Mouse (Mus musculus) limb, embryonic 14.5 days (tissue): ENCODE data around the gene Pprc1. TPM values are rescaled to one million over a fixed set of nuclear protein-coding genes. Genes with fewer than 3 reads are reported as not detected.

ENCODE experiments used
- ATAC-seq: fragments of 200-750 bp; cut with Nextera tagmentation; 2 replicates; pipeline ENCODE4 v1.8.0; 2017; ENCODE audit warnings: low read depth, moderate number of reproducible peaks, moderate TSS enrichment; ENCODE audit not compliant: low FRiP score
- DNase-seq: peaks from one replicate; pipeline ENCODE4 v3.0.0-alpha.2; 2015; ENCODE audit warnings: low spot score
- H3K27ac ChIP-seq: fragments of 300-500 bp; sonication (generic); replicated peaks from 2 replicates; pipeline ENCODE4 v1.5.1; 2014; ENCODE audit warnings: low read depth, mild to moderate bottlenecking, low read length, moderate library complexity, mixed read lengths
- H3K27me3 ChIP-seq: fragments of 300-500 bp; sonication (generic); 2 replicates; pipeline ENCODE4 v1.6.1; 2014; ENCODE audit warnings: low read length, mixed read lengths; ENCODE audit not compliant: control insufficient read depth, insufficient read depth
- H3K36me3 ChIP-seq: fragments of 300-500 bp; sonication (generic); 2 replicates; pipeline ENCODE4 v1.6.1; 2014; ENCODE audit warnings: mild to moderate bottlenecking, low read length, moderate library complexity, mixed read lengths; ENCODE audit not compliant: control insufficient read depth, insufficient read depth
- H3K4me1 ChIP-seq: fragments of 300-500 bp; sonication (generic); 2 replicates; pipeline ENCODE4 v1.6.1; 2014; ENCODE audit warnings: antibody characterized with exemption, low read length, mixed read lengths; ENCODE audit not compliant: control insufficient read depth, insufficient read depth
- H3K4me2 ChIP-seq: fragments of 300-500 bp; sonication (generic); replicated peaks from 2 replicates; pipeline ENCODE4 v1.6.1; 2014; ENCODE audit warnings: low read depth, mild to moderate bottlenecking, low read length, moderate library complexity; ENCODE audit not compliant: severe bottlenecking
- H3K4me3 ChIP-seq: fragments of 300-500 bp; sonication (generic); replicated peaks from 2 replicates; pipeline ENCODE4 v1.5.1; 2014; ENCODE audit warnings: low read length
- H3K9ac ChIP-seq: fragments of 300-500 bp; sonication (generic); 2 replicates; pipeline ENCODE4 v1.6.1; 2014; ENCODE audit warnings: mild to moderate bottlenecking, low read depth, low read length, moderate library complexity; ENCODE audit not compliant: severe bottlenecking
- H3K9me3 ChIP-seq: fragments of 300-500 bp; sonication (generic); 2 replicates; pipeline ENCODE4 v1.6.1; 2016; ENCODE audit warnings: low read length; ENCODE audit not compliant: control insufficient read depth
- POLR2A ChIP-seq: fragments of 200-500 bp; IDR thresholded peaks from 2 replicates; pipeline ENCODE4 v1.8.0; 2012; ENCODE audit warnings: inconsistent platforms, mild to moderate bottlenecking, moderate library complexity, borderline replicate concordance; ENCODE audit not compliant: insufficient read depth, insufficient read length; ENCODE audit errors: extremely low read depth
- WGBS: fragments of 180-500 bp; shearing (Covaris S2); extraction: QIAGEN DNeasy Blood & Tissue Kit; methylation state at CpG from one replicate; pipeline ENCODE4 v1.1.7; 2014; 5-methylcytosine and 5-hydroxymethylcytosine counted together
- polyA plus RNA-seq, 2 experiments: library from polyadenylated mRNA; depleted of rRNA in 1 of 2; stranded (reverse) in 1 of 2; unstranded in 1 of 2; fragments of >200 nt; fragmentation: Nextera tagmentation in 1 of 2; extraction: Ambion mirVana in 1 of 2; gene quantifications; 2 replicates each; pipeline versions ENCODE4 v1.2.1 to v1.2.3; 2012 to 2014

The Pprc1 gene
- polyA plus RNA-seq, 2 experiments: 40.5 to 61.5 TPM

DNA sequence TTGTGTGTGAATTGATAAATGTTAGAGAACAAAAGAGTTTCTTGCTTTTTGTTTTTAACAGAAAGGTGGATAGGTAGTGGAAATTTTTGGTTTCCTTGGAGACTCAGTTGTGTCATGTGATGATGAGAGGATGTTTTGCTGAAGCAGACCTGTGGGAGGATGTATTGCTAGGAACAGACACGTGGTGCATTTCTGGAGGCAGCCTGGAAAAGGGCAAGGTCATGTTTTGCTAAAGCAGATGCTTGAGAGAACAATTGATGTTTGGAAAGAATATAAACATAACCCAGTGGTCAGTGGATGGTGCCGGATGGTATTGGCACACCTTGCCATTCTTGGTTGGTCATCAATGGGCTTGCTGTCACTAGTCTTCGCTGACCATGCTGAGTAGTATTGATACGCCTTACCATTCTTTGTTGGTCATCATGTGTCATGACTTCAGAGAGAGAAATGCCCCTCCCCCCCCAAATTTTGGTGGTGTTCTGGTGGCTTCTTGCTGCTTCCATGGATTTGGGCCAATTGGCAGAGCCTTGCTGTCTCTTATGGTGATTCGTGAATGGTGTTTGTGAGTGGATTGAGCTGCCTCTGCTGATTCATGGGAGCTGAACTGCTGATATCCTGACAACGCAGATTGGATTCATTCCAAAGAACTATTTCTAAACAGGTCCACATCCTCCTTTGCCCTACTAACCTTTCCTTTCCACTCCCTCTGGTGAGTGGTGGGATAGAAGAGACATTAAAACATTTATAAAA is 58.9 kb downstream of the Pprc1 start:
- H3K27me3 ChIP-seq: no peaks in the 10 kb centered on the region
- H3K36me3 ChIP-seq: no peaks in the 10 kb centered on the region
- DNase-seq: no peak
- no peak overlapping the region for H3K4me3 ChIP-seq
- H3K4me1 ChIP-seq: no peaks in the 10 kb centered on the region
- ATAC-seq: no peak
- no peak overlapping the region for H3K4me2 ChIP-seq
- H3K9me3 ChIP-seq: no peaks in the 10 kb centered on the region
- no peak for TF ChIP-seq POLR2A
- 87% methylated on average over 6 of the region's 6 CpGs for WGBS
- no peak overlapping the region for H3K9ac ChIP-seq
- no peak overlapping the region for H3K27ac ChIP-seq

DNA sequence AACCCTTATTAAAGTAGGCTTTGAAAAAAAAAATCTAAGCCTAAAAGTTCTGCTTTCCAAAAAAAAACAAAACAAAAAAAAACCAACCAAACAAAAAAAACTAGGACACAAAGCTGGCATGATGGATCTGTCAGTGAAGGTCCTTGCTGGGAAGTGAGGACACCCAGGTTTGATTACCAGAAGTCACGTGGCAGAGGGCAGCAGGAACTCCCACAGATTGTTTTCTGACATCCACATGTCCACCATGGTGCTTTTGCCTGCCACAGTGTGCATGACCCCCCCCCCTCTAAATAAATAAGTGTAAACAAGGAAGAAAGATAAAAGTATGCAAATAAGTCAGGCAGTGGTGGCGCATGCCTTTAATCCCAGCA is 59.5 kb downstream of the Pprc1 start:
- 83% methylated on average over 2 of the region's 2 CpGs for WGBS
- no peak for ATAC-seq
- H3K4me2 ChIP-seq: no peak overlapping the region

DNA sequence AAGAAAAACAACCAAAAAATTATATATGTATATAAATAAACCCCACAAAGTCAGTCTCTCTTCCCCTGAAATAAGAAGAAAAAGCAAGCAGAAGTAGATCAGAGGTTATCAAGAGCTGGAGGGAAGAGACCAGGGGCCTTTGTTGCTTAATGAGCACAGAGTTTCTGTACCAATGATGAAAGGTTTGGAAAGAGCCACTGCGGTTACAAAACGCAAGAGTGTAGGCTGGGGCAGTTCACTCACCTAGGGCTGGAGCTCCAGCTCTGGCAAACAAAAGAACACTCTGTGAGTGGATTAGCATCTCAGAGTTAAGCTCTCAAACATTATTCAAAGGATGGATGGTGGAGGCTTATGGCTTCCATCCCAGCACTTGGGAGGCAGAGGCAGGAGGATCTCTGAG is 65.5 kb downstream of the Pprc1 start:
- DNase-seq: no peak
- 87% methylated on average over 2 of the region's 2 CpGs for WGBS

More for the DNA sequence above, 59.5 kb downstream of the Pprc1 start:
- no peak for TF ChIP-seq POLR2A
- Histone ChIP-seq H3K4me1 (no peaks in the 10 kb centered on the region), H3K36me3 (no peaks in the 10 kb centered on the region), H3K27me3 (no peaks in the 10 kb centered on the region), H3K9ac (no peak overlapping the region), H3K9me3 (no peaks in the 10 kb centered on the region), H3K27ac (no peak overlapping the region), H3K4me3 (no peak overlapping the region)
- DNase-seq: no peak

DNA sequence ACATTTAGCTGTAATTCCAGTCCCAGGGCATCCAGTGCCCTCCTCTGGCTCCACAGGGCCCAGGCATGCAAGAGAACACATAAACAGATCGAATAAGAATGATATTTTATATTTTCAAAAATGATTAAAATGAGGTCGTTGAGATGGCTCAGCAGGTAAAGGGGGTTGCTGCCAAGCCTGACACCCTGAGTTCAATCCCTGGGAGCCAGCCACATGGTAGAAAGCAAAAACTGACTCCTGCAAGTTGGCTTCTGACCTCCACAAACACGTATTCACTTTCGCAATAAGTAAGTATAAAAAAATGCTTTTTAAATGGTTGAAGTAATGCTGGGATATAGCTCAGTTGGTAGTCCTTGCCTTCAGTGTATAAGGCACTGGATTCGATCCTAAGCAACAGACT is 66.1 kb downstream of the Pprc1 start:
- Histone ChIP-seq H3K27ac (no peak overlapping the region), H3K27me3 (no peaks in the 10 kb centered on the region), H3K4me3 (no peak overlapping the region), H3K9ac (no peak overlapping the region), H3K36me3 (no peaks in the 10 kb centered on the region), H3K9me3 (no peaks in the 10 kb centered on the region), H3K4me1 (no peaks in the 10 kb centered on the region), H3K4me2 (no peak overlapping the region)
- DNase-seq (no peak), ATAC-seq (no peak)
- 86% methylated on average over 5 of the region's 5 CpGs for WGBS
- TF ChIP-seq POLR2A: no peak

More for the DNA sequence above, 65.5 kb downstream of the Pprc1 start:
- Histone ChIP-seq H3K4me3 (no peak overlapping the region), H3K36me3 (no peaks in the 10 kb centered on the region), H3K4me2 (no peak overlapping the region), H3K9me3 (no peaks in the 10 kb centered on the region), H3K27me3 (no peaks in the 10 kb centered on the region), H3K4me1 (no peaks in the 10 kb centered on the region), H3K9ac (no peak overlapping the region), H3K27ac (no peak overlapping the region)
- TF ChIP-seq POLR2A: no peak
- ATAC-seq: no peak

DNA sequence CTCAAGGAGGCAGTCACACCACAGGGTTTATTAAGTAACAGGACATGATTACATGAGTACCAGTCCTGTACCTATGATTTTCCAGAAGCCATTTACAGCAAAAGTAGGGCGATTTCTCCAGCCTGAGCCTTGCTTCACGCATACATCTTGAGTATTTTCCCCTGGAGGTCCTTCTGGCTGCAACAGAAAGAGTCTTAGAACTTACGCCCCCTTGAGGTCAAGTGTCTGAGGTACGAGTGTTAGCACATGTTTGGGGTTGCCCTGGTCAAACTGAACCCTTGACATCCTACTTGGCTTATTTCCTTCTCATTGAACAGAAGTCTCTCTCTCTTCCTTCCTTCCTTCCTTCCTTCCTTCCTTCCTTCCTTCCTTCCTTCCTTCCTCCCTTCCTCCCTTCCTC is 69.9 kb downstream of the Pprc1 start:
- no peak overlapping the region for H3K27ac ChIP-seq
- H3K4me1 ChIP-seq: no peaks in the 10 kb centered on the region
- no peak overlapping the region for H3K4me2 ChIP-seq
- H3K4me3 ChIP-seq: no peak overlapping the region
- TF ChIP-seq POLR2A: no peak
- ATAC-seq: no peak
- H3K9ac ChIP-seq: no peak overlapping the region
- no peaks in the 10 kb centered on the region for H3K27me3 ChIP-seq
- no peak for DNase-seq
- no peaks in the 10 kb centered on the region for H3K36me3 ChIP-seq
- H3K9me3 ChIP-seq: no peaks in the 10 kb centered on the region
- 57% methylated on average over 4 of the region's 4 CpGs for WGBS
